Mouse (Mus musculus) lung, embryonic 14.5 days (tissue): ENCODE data around the gene Fut4. TPM values are rescaled to one million over a fixed set of nuclear protein-coding genes. Genes with fewer than 3 reads are reported as not detected.
A peak's percentile ranks its signal among the peaks of the same experiment; 100 is the strongest.

Experiments
- ATAC-seq: fragments of 200-750 bp; cut with Nextera tagmentation; 2 replicates; pipeline ENCODE4 v1.8.0; 2017; ENCODE audit warnings: mild to moderate bottlenecking, moderate TSS enrichment, moderate library complexity; ENCODE audit not compliant: insufficient read depth
- DNase-seq: peaks from one replicate; pipeline ENCODE4 v3.0.0-alpha.2; 2015
- H3K27ac ChIP-seq: fragments of 300-500 bp; sonication (generic); 2 replicates; pipeline ENCODE4 v1.5.1; 2014; ENCODE audit warnings: low read depth, mild to moderate bottlenecking, moderate library complexity
- H3K27me3 ChIP-seq: fragments of 300-500 bp; sonication (generic); 2 replicates; pipeline ENCODE4 v1.6.1; 2014; ENCODE audit warnings: low read length, control low read depth; ENCODE audit not compliant: insufficient read depth
- H3K36me3 ChIP-seq: fragments of 300-500 bp; sonication (generic); 2 replicates; pipeline ENCODE4 v1.6.1; 2014; ENCODE audit warnings: control low read depth; ENCODE audit not compliant: insufficient read depth
- H3K4me1 ChIP-seq: fragments of 300-500 bp; sonication (generic); 2 replicates; pipeline ENCODE4 v1.6.1; 2014; ENCODE audit warnings: antibody characterized with exemption, control low read depth; ENCODE audit not compliant: insufficient read depth
- H3K4me2 ChIP-seq: fragments of 300-500 bp; sonication (generic); 2 replicates; pipeline ENCODE4 v1.6.1; 2014; ENCODE audit warnings: mild to moderate bottlenecking
- H3K4me3 ChIP-seq: fragments of 300-500 bp; sonication (generic); 2 replicates; pipeline ENCODE4 v1.5.1; 2014; ENCODE audit warnings: low read depth, low read length
- H3K9ac ChIP-seq: fragments of 300-500 bp; sonication (generic); 2 replicates; pipeline ENCODE4 v1.6.1; 2014
- H3K9me3 ChIP-seq: fragments of 300-500 bp; sonication (generic); 2 replicates; pipeline ENCODE4 v1.6.1; 2016; ENCODE audit warnings: low read depth, low read length, control low read depth
- CTCF ChIP-seq: IDR thresholded peaks from 2 replicates; pipeline ENCODE4 v1.5.1; 2016; ENCODE audit warnings: antibody characterized with exemption, low read depth
- WGBS: fragments of 180-500 bp; shearing (Covaris S2); extraction: QIAGEN DNeasy Blood & Tissue Kit; methylation state at CpG from one replicate; pipeline ENCODE4 v1.1.7; 2014; 5-methylcytosine and 5-hydroxymethylcytosine counted together
- polyA plus RNA-seq: library from polyadenylated mRNA; unstranded; fragments of >200 nt; fragmentation: Nextera tagmentation; extraction: Ambion mirVana; gene quantifications from 2 replicates; pipeline ENCODE4 v1.2.1, GENCODE M21; 2014

Gene Fut4
- polyA plus RNA-seq, 1 experiment from 2014 or later = 3.5 TPM

DNA sequence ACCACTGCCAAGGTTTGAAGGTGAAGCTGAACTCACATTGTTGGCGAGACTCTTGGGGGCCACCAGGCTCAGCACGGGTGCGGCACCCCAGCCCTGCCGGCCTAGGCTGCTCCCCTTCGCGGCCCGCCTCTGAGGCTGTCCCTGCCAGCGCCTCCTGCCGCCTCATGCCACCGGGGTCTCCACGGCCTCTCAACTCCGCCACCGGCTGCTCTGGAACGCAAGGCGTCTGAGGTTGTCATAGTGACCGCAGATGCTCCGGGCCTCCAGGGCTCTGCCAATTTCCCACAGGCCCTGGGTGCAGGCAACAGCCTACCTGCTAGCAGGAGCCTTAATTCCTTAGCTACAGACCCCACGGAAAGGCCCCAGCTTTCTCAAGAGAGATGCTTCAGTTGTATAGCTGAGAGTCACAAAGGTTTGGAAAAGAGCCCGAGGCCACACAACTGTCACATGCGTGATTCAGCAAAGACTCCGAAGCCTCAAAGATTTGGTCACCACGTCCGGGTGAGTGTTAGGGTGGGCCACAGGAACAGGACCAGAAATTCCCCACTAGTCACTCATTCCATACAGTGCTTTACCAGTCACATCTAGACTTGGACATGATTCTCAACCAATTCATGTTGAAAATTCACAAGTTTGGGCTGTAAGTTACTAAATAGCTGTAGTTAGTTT lies 18.7 kb upstream of the Fut4 start, which contains the start of gene 1700012B09Rik:
TSS of gene 1700012B09Rik (minus strand) at position 228 of the 669 bp plus-strand sequence.
- no peak within 1 kb of the TSS for H3K27ac ChIP-seq
- TF ChIP-seq CTCF = no peak
- H3K27me3 ChIP-seq = no peaks in the 10 kb centered on the region
- no peaks in the 10 kb centered on the region for H3K4me1 ChIP-seq
- no peaks in the 10 kb centered on the region for H3K36me3 ChIP-seq
- H3K9ac ChIP-seq = no peak within 1 kb of the TSS
- no peaks in the 10 kb centered on the region for H3K9me3 ChIP-seq
- DNase-seq = peak; percentile 54
- peak within 1 kb of the TSS; percentile 35; the same call in 1 of the 2 replicates for H3K4me2 ChIP-seq
- ATAC-seq = peak; percentile 69; the same call in 1 of the 2 replicates
- no peak within 1 kb of the TSS for H3K4me3 ChIP-seq
- 19% methylated on average over 23 of the region's 23 CpGs for WGBS

DNA sequence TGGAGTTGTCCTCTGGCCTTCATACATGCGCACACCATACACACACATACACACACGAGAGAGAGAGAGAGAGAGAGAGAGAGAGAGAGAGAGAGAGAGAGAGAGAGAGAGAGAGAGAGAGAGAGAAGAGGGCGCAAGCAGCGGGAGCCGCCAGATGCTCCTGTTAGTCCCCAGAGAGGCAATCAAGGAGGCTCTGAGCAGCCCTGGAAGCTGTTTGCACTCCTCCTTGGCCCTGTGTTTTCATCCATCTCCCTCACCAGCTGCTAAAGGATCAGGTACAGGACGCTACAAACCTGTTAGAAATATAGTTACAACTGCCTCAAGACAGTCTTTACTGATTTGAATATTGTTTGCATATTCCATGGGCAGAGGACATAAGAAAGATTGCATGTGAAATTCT lies 17.6 kb upstream of the Fut4 start:
- DNase-seq (no peak), ATAC-seq (no peak)
- Histone ChIP-seq H3K9me3 (no peaks in the 10 kb centered on the region), H3K9ac (no peak overlapping the region), H3K27ac (no peak overlapping the region), H3K4me3 (no peak overlapping the region), H3K27me3 (no peaks in the 10 kb centered on the region), H3K4me1 (no peaks in the 10 kb centered on the region), H3K4me2 (no peak overlapping the region), H3K36me3 (no peaks in the 10 kb centered on the region)
- 51% methylated on average over 6 of the region's 6 CpGs for WGBS
- no peak for TF ChIP-seq CTCF

DNA sequence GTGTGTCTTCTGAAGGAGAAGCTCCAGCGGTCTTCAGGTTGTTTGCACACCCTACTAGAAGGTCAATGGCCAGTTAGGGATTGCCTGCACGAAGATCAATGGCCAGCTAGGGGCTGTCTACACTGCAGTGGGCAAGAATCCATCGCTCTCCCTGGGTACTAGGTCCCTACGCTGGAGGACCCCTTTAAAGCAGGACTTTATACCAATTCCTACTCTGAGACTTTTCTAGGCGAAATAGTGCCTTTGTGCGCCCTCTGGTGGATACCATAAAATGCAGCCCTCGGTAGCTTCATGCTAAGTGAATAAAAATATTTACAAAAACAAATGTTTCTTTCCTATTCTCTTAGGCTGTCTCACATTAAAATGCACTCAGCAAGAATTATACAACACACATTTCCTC lies 12.6 kb upstream of the Fut4 start:
- TF ChIP-seq CTCF = peak; percentile 74
- Histone ChIP-seq H3K4me2 (no peak overlapping the region), H3K27ac (no peak overlapping the region), H3K4me1 (no peaks in the 10 kb centered on the region), H3K9ac (no peak overlapping the region), H3K4me3 (no peak overlapping the region), H3K36me3 (no peaks in the 10 kb centered on the region), H3K27me3 (no peaks in the 10 kb centered on the region), H3K9me3 (no peaks in the 10 kb centered on the region)
- DNase-seq = peak; percentile 86
- 20% methylated on average over 7 of the region's 7 CpGs for WGBS
- peak; percentile 49; the same call in 1 of the 2 replicates for ATAC-seq

- TF ChIP-seq CTCF = no peak
- H3K4me3 ChIP-seq = no peak overlapping the region
- DNase-seq (no peak), ATAC-seq (no peak)
- H3K4me1 ChIP-seq = no peaks in the 10 kb centered on the region
- no peaks in the 10 kb centered on the region for H3K27me3 ChIP-seq
- no peak overlapping the region for H3K4me2 ChIP-seq
- no peak overlapping the region for H3K27ac ChIP-seq
- no peaks in the 10 kb centered on the region for H3K36me3 ChIP-seq
- H3K9ac ChIP-seq = no peak overlapping the region
- H3K9me3 ChIP-seq = no peaks in the 10 kb centered on the region
These were observed 7.1 kb upstream of the Fut4 start for GRCm38 (mm10) chr9:14759261-14759660.

DNA sequence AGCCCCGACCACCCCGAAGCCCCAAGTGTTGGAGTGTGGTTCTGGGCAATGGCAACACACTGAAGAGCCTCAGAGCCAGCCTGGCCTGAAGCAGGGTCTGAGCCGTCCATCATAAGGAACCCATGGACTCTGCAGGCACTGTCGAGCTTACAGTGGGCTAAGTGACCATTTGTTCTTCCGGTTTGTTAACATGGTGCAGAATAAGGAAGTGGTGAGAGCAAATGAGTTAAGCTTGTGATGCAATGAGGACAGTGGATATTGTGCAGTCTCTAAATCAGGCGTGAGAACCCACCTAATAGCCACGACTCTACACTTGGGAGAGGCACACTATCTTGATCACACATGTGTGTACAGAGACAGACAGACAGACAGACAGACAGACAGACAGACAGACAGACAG lies 6.4 kb upstream of the Fut4 start:
- TF ChIP-seq CTCF = no peak
- no peak overlapping the region for H3K27ac ChIP-seq
- H3K4me3 ChIP-seq = no peak overlapping the region
- DNase-seq (no peak), ATAC-seq (no peak)
- 56% methylated on average over 7 of the region's 7 CpGs for WGBS
- no peaks in the 10 kb centered on the region for H3K27me3 ChIP-seq
- no peaks in the 10 kb centered on the region for H3K9me3 ChIP-seq
- no peak overlapping the region for H3K4me2 ChIP-seq
- no peaks in the 10 kb centered on the region for H3K36me3 ChIP-seq
- H3K9ac ChIP-seq = no peak overlapping the region
- no peaks in the 10 kb centered on the region for H3K4me1 ChIP-seq

GRCm38 (mm10) chr9:14754469-14754868 lies 2.3 kb upstream of the Fut4 start:
- Histone ChIP-seq H3K4me2 (no peak overlapping the region), H3K4me3 (no peak overlapping the region), H3K4me1 (0 out of 2 replicates have a peak, but pooled peaks cover 6% of the 10 kb centered on the region), H3K27ac (no peak overlapping the region), H3K27me3 (peaks cover 8% of the 10 kb centered on the region; the same call in 1 of the 2 replicates), H3K9me3 (no peaks in the 10 kb centered on the region), H3K9ac (no peak overlapping the region), H3K36me3 (no peaks in the 10 kb centered on the region)
- TF ChIP-seq CTCF = no peak
- no peak for DNase-seq
- WGBS = 73% methylated on average over 3 of the region's 3 CpGs
- ATAC-seq = no peak

DNA sequence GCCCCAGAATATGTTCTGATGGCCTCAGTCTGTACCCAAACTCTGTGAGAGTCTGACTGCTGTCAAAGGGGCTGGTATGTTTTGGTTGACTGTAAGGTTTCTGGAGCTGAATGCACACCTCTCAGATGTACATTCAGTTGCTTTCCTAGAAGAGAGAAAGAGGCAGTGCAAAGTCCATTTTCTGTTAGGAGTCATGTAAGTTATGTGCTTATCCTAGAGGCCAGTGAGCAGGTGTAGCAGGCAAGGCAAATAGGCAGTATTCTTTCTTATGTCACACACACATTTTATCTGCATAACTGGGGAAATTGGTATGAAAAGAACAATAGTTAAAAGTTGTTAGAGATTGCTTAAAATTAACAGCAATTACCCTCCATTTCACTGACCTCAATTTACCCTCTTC lies 1.8 kb upstream of the Fut4 start:
- 0 out of 2 replicates have a peak, but pooled peaks cover 6% of the 10 kb centered on the region for H3K4me1 ChIP-seq
- ATAC-seq (no peak), DNase-seq (no peak)
- H3K27me3 ChIP-seq = peaks cover 8% of the 10 kb centered on the region; the same call in 1 of the 2 replicates
- H3K9ac ChIP-seq = no peak overlapping the region
- no peak overlapping the region for H3K27ac ChIP-seq
- H3K36me3 ChIP-seq = no peaks in the 10 kb centered on the region
- H3K4me3 ChIP-seq = no peak overlapping the region
- no peak for TF ChIP-seq CTCF
- no peak overlapping the region for H3K4me2 ChIP-seq
- no peaks in the 10 kb centered on the region for H3K9me3 ChIP-seq
